Mouse (Mus musculus) cerebellum, adult 8-10 months (tissue): ENCODE results near the gene Rhobtb1.

Experiments used
- DNase-seq: peaks from one replicate; pipeline ENCODE4 v3.0.0; 2022

Rhobtb1 gene

GRCm38 (mm10) chr10:69278764-69279606, 127.8 kb downstream of the Rhobtb1 start:
- no peak for DNase-seq

GRCm38 (mm10) chr10:69279607-69279978, 128.4 kb downstream of the Rhobtb1 start:
- DNase-seq: no peak

- DNase-seq: no peak
Observed at GRCm38 (mm10) chr10:69286939-69287338, 135.7 kb downstream of the Rhobtb1 start.

- no peak for DNase-seq
Observed at GRCm38 (mm10) chr10:69288086-69288485, 136.9 kb downstream of the Rhobtb1 start.

- no peak for DNase-seq
Observed at GRCm38 (mm10) chr10:69288720-69289119, 137.5 kb downstream of the Rhobtb1 start.

GRCm38 (mm10) chr10:69290736-69291135, 139.5 kb downstream of the Rhobtb1 start:
- no peak for DNase-seq

GRCm38 (mm10) chr10:69295919-69296318, 144.7 kb downstream of the Rhobtb1 start:
- DNase-seq: no peak

GRCm38 (mm10) chr10:69299985-69300384, 148.8 kb downstream of the Rhobtb1 start:
- no peak for DNase-seq

- no peak for DNase-seq
Observed at GRCm38 (mm10) chr10:69302667-69303066, 151.4 kb downstream of the Rhobtb1 start.

- DNase-seq: no peak
Observed at GRCm38 (mm10) chr10:69304819-69305218, 153.6 kb downstream of the Rhobtb1 start.

GRCm38 (mm10) chr10:69305600-69305999, 154.4 kb downstream of the Rhobtb1 start:
- DNase-seq: no peak

- no peak for DNase-seq
Observed at GRCm38 (mm10) chr10:69306205-69306604, 155.0 kb downstream of the Rhobtb1 start.

- peak; percentile 27 for DNase-seq
Observed at GRCm38 (mm10) chr10:69307067-69307466, 155.8 kb downstream of the Rhobtb1 start.

- DNase-seq: no peak
Observed at GRCm38 (mm10) chr10:69309109-69309508, 157.9 kb downstream of the Rhobtb1 start.

GRCm38 (mm10) chr10:69311867-69312266, 160.6 kb downstream of the Rhobtb1 start:
- no peak for DNase-seq

GRCm38 (mm10) chr10:69313944-69314343, 162.7 kb downstream of the Rhobtb1 start:
- DNase-seq: no peak

- no peak for DNase-seq
Observed at GRCm38 (mm10) chr10:69318514-69318913, 167.3 kb downstream of the Rhobtb1 start.

GRCm38 (mm10) chr10:69320667-69321518, 169.7 kb downstream of the Rhobtb1 start:
- DNase-seq: peak; percentile 48

- no peak for DNase-seq
Observed at GRCm38 (mm10) chr10:69321519-69322035, 170.3 kb downstream of the Rhobtb1 start.

GRCm38 (mm10) chr10:69323986-69324385, 172.8 kb downstream of the Rhobtb1 start:
- DNase-seq: no peak

- no peak for DNase-seq
Observed at GRCm38 (mm10) chr10:69324816-69325215, 173.6 kb downstream of the Rhobtb1 start.

GRCm38 (mm10) chr10:69326433-69326832, 175.2 kb downstream of the Rhobtb1 start:
- peak; percentile 13 for DNase-seq

- DNase-seq: no peak
Observed at GRCm38 (mm10) chr10:69327362-69327761, 176.1 kb downstream of the Rhobtb1 start.
